Mouse (Mus musculus) heart, postnatal 25 days (tissue): ENCODE data around the gene Tmem230. TPM values are rescaled to one million over a fixed set of nuclear protein-coding genes. Genes with fewer than 3 reads are reported as not detected.

Source experiments
- DNase-seq: peaks from one replicate; pipeline ENCODE4 v3.0.0; 2022; ENCODE audit warnings: low spot score
- intact Hi-C: fragments of 180-260 bp; cut with DNase I; formaldehyde crosslinking; loops from one replicate; pipeline ENCODE4 v1.15.1; 2025
- total RNA-seq, 2 experiments: library from RNA; stranded (reverse); gene quantifications; 2 replicates each; pipeline ENCODE4 v1.2.3; 2021

Gene Tmem230
- total RNA-seq, 2 experiments from 2014 or later: 22.6 to 23.9 TPM

- intact Hi-C loops: no loop called here
- DNase-seq: no peak
These were observed 28.6 kb upstream of the Tmem230 start for GRCm38 (mm10) chr2:132276249-132276648.

GRCm38 (mm10) chr2:132275527-132275926 lies 27.9 kb upstream of the Tmem230 start:
- no peak for DNase-seq
- intact Hi-C loops: no loop called here

GRCm38 (mm10) chr2:132272694-132273389 lies 25.2 kb upstream of the Tmem230 start:
- no peak for DNase-seq
- intact Hi-C loops: no loop called here

- DNase-seq: no peak
- intact Hi-C loops: loop anchor here (2.0 kb wide), 1 partner anchor 36 kb away; no protein-coding TSS in a partner anchor
These were observed 22.8 kb upstream of the Tmem230 start for GRCm38 (mm10) chr2:132270331-132270951.

- DNase-seq: no peak
- intact Hi-C loops: no loop called here
These were observed 21.6 kb upstream of the Tmem230 start for GRCm38 (mm10) chr2:132269217-132269616.

- intact Hi-C loops: no loop called here
- no peak for DNase-seq
These were observed 18.5 kb upstream of the Tmem230 start for GRCm38 (mm10) chr2:132266086-132266485.

- no peak for DNase-seq
- intact Hi-C loops: loop anchor here (2.0 kb wide), 1 partner anchor 16 kb away; no protein-coding TSS in a partner anchor
These were observed 17.6 kb upstream of the Tmem230 start for GRCm38 (mm10) chr2:132265196-132265595.

- intact Hi-C loops: loop anchor here (2.0 kb wide), 1 partner anchor 17 kb away; no protein-coding TSS in a partner anchor
- no peak for DNase-seq
These were observed 16.7 kb upstream of the Tmem230 start for GRCm38 (mm10) chr2:132264266-132264710.

- DNase-seq: no peak
- intact Hi-C loops: loop anchor here (2.0 kb wide), 2 partner anchors 17 to 51 kb away; no protein-coding TSS in a partner anchor
These were observed 16.0 kb upstream of the Tmem230 start for GRCm38 (mm10) chr2:132263421-132264265.

- intact Hi-C loops: loop anchor here (2.0 kb wide), 1 partner anchor 52 kb away; no protein-coding TSS in a partner anchor
- peak; percentile 98 for DNase-seq
These were observed 15.3 kb upstream of the Tmem230 start, which contains the start of gene Cds2 for GRCm38 (mm10) chr2:132262879-132263398. Gene Cds2 (plus strand): TSS chr2:132263148.

- intact Hi-C loops: loop anchor here (2.0 kb wide), 1 partner anchor 53 kb away; no protein-coding TSS in a partner anchor
- no peak for DNase-seq
These were observed 14.6 kb upstream of the Tmem230 start for GRCm38 (mm10) chr2:132262175-132262574.

- intact Hi-C loops: loop anchor here (2.0 kb wide), 1 partner anchor 224 kb away; no protein-coding TSS in a partner anchor
- no peak for DNase-seq
These were observed 13.0 kb upstream of the Tmem230 start for GRCm38 (mm10) chr2:132260601-132261000.

- intact Hi-C loops: loop anchor here (10.0 kb wide), 1 partner anchor 557 kb away; the partner anchor contains the start of genes Mcm8 and Trmt6
- DNase-seq: no peak
These were observed 9.9 kb upstream of the Tmem230 start for GRCm38 (mm10) chr2:132257350-132258068.

- DNase-seq: no peak
- intact Hi-C loops: loop anchor here (10.0 kb wide), 1 partner anchor 561 kb away; the partner anchor contains the start of genes Mcm8 and Trmt6
These were observed 6.0 kb upstream of the Tmem230 start for GRCm38 (mm10) chr2:132253603-132254002.

GRCm38 (mm10) chr2:132252542-132253528 lies 5.2 kb upstream of the Tmem230 start, which contains the start of gene Pcna:
Gene Pcna (minus strand): TSS chr2:132253314.
- DNase-seq: peak; percentile 98
- intact Hi-C loops: loop anchor here (10.0 kb wide), 1 partner anchor 562 kb away; the partner anchor contains the start of genes Mcm8 and Trmt6

GRCm38 (mm10) chr2:132251911-132252310 lies 4.3 kb upstream of the Tmem230 start:
- intact Hi-C loops: loop anchor here (10.0 kb wide), 1 partner anchor 563 kb away; the partner anchor contains the start of genes Mcm8 and Trmt6
- DNase-seq: no peak

GRCm38 (mm10) chr2:132243370-132243769 lies 4.2 kb downstream of the Tmem230 start:
- DNase-seq: no peak
- intact Hi-C loops: loop anchor here (5.0 to 10.0 kb wide), 4 partner anchors 96 to 431 kb away; partner anchors contain the start of gene Slc23a2
